Mouse (Mus musculus): ENCODE measurements around the gene Mycl. TPM values are rescaled to one million over a fixed set of nuclear protein-coding genes. Genes with fewer than 3 reads are reported as not detected.
A peak's percentile ranks its signal among the peaks of the same experiment; 100 is the strongest.

The Mycl gene
- polyA plus RNA-seq, 1 experiment from 2014 or later: 7.1 TPM

- Histone ChIP-seq H3K36me3 (ENCODE audit: insufficient read depth, low read length) (0 out of 2 replicates have a peak, but pooled peaks cover 3% of the 10 kb centered on the region), H3K4me1 (replicated peaks; ENCODE audit: insufficient read depth, low read length) (peaks cover 12% of the 10 kb centered on the region; the same call in 1 of the 2 replicates), H3K27ac (no peak overlapping the region), H3K4me2 (ENCODE audit: low read length) (no peak overlapping the region), H3K9me3 (replicated peaks; ENCODE audit: low read length) (no peaks in the 10 kb centered on the region), H3K9ac (ENCODE audit: low read depth, low read length) (no peak overlapping the region), H3K27me3 (ENCODE audit: insufficient read depth, low read length) (no peaks in the 10 kb centered on the region), H3K4me3 (replicated peaks; ENCODE audit: low read depth, low read length) (no peak overlapping the region)
- no peak for ATAC-seq (replicated peaks; ENCODE audit: low FRiP score, low read depth)
- 95% methylated on average over 3 of the region's 3 CpGs for WGBS
- DNase-seq (ENCODE audit: low spot score): no peak
- TF ChIP-seq CTCF (IDR thresholded peaks at IDR 0.05; ENCODE audit: low read depth): no peak
Observed at GRCm38 (mm10) chr4:123021591-123021990, 26.1 kb downstream of the Mycl start.

GRCm38 (mm10) chr4:123022896-123023295 lies 27.4 kb downstream of the Mycl start:
- Histone ChIP-seq H3K4me2 (ENCODE audit: low read length) (no peak overlapping the region), H3K27ac (no peak overlapping the region), H3K4me1 (replicated peaks; ENCODE audit: insufficient read depth, low read length) (0 out of 2 replicates have a peak, but pooled peaks cover 5% of the 10 kb centered on the region), H3K4me3 (replicated peaks; ENCODE audit: low read depth, low read length) (no peak overlapping the region), H3K9ac (ENCODE audit: low read depth, low read length) (no peak overlapping the region), H3K36me3 (ENCODE audit: insufficient read depth, low read length) (0 out of 2 replicates have a peak, but pooled peaks cover 3% of the 10 kb centered on the region), H3K9me3 (replicated peaks; ENCODE audit: low read length) (no peaks in the 10 kb centered on the region), H3K27me3 (ENCODE audit: insufficient read depth, low read length) (no peaks in the 10 kb centered on the region)
- WGBS: 91% methylated on average over 1 of the region's 1 CpGs
- no peak for DNase-seq (ENCODE audit: low spot score)
- 0 out of 2 replicates have a peak, but pooled peaks have one; percentile 7 for TF ChIP-seq CTCF (IDR thresholded peaks at IDR 0.05; ENCODE audit: low read depth)
- ATAC-seq (replicated peaks; ENCODE audit: low FRiP score, low read depth): no peak

- no peaks in the 10 kb centered on the region for H3K27me3 ChIP-seq (ENCODE audit: insufficient read depth, low read length)
- H3K36me3 ChIP-seq (ENCODE audit: insufficient read depth, low read length): 0 out of 2 replicates have a peak, but pooled peaks cover 3% of the 10 kb centered on the region
- no peak overlapping the region for H3K9ac ChIP-seq (ENCODE audit: low read depth, low read length)
- H3K4me2 ChIP-seq (ENCODE audit: low read length): no peak overlapping the region
- H3K9me3 ChIP-seq (replicated peaks; ENCODE audit: low read length): no peaks in the 10 kb centered on the region
- H3K4me1 ChIP-seq (replicated peaks; ENCODE audit: insufficient read depth, low read length): no peaks in the 10 kb centered on the region
- 70% methylated on average over 2 of the region's 2 CpGs for WGBS
- DNase-seq (ENCODE audit: low spot score) (no peak), ATAC-seq (replicated peaks; ENCODE audit: low FRiP score, low read depth) (no peak)
- H3K27ac ChIP-seq: no peak overlapping the region
- H3K4me3 ChIP-seq (replicated peaks; ENCODE audit: low read depth, low read length): no peak overlapping the region
- no peak for TF ChIP-seq CTCF (IDR thresholded peaks at IDR 0.05; ENCODE audit: low read depth)
Observed at GRCm38 (mm10) chr4:123025418-123025817, 30.0 kb downstream of the Mycl start.

GRCm38 (mm10) chr4:123026161-123026560 lies 30.7 kb downstream of the Mycl start:
- Histone ChIP-seq H3K4me1 (replicated peaks; ENCODE audit: insufficient read depth, low read length) (no peaks in the 10 kb centered on the region), H3K27ac (no peak overlapping the region), H3K9ac (ENCODE audit: low read depth, low read length) (no peak overlapping the region), H3K27me3 (ENCODE audit: insufficient read depth, low read length) (no peaks in the 10 kb centered on the region), H3K36me3 (ENCODE audit: insufficient read depth, low read length) (peaks cover 3% of the 10 kb centered on the region; the same call in 1 of the 2 replicates), H3K4me2 (ENCODE audit: low read length) (no peak overlapping the region), H3K9me3 (replicated peaks; ENCODE audit: low read length) (no peaks in the 10 kb centered on the region), H3K4me3 (replicated peaks; ENCODE audit: low read depth, low read length) (no peak overlapping the region)
- TF ChIP-seq CTCF (IDR thresholded peaks at IDR 0.05; ENCODE audit: low read depth): no peak
- DNase-seq (ENCODE audit: low spot score) (no peak), ATAC-seq (replicated peaks; ENCODE audit: low FRiP score, low read depth) (no peak)
- WGBS: 96% methylated on average over 13 of the region's 13 CpGs

- DNase-seq (ENCODE audit: low spot score): no peak
- no peak overlapping the region for H3K9ac ChIP-seq (ENCODE audit: low read depth, low read length)
Observed at GRCm38 (mm10) chr4:123026597-123026996, 31.1 kb downstream of the Mycl start.

GRCm38 (mm10) chr4:123034841-123035240 lies 39.4 kb downstream of the Mycl start:
- no peak overlapping the region for H3K9ac ChIP-seq (ENCODE audit: low read depth, low read length)

More at GRCm38 (mm10) chr4:123026597-123026996, 31.1 kb downstream of the Mycl start:
- no peaks in the 10 kb centered on the region for H3K27me3 ChIP-seq (ENCODE audit: insufficient read depth, low read length)
- no peak overlapping the region for H3K4me2 ChIP-seq (ENCODE audit: low read length)
- ATAC-seq (replicated peaks; ENCODE audit: low FRiP score, low read depth): no peak
- no peak overlapping the region for H3K4me3 ChIP-seq (replicated peaks; ENCODE audit: low read depth, low read length)
- H3K9me3 ChIP-seq (replicated peaks; ENCODE audit: low read length): no peaks in the 10 kb centered on the region
- 80% methylated on average over 4 of the region's 4 CpGs for WGBS
- peaks cover 3% of the 10 kb centered on the region; the same call in 1 of the 2 replicates for H3K36me3 ChIP-seq (ENCODE audit: insufficient read depth, low read length)
- TF ChIP-seq CTCF (IDR thresholded peaks at IDR 0.05; ENCODE audit: low read depth): no peak
- no peak overlapping the region for H3K27ac ChIP-seq
- H3K4me1 ChIP-seq (replicated peaks; ENCODE audit: insufficient read depth, low read length): no peaks in the 10 kb centered on the region

GRCm38 (mm10) chr4:123035636-123036035 lies 40.2 kb downstream of the Mycl start:
- Histone ChIP-seq H3K4me1 (replicated peaks; ENCODE audit: insufficient read depth, low read length) (no peaks in the 10 kb centered on the region), H3K27me3 (ENCODE audit: insufficient read depth, low read length) (no peaks in the 10 kb centered on the region), H3K9me3 (replicated peaks; ENCODE audit: low read length) (no peaks in the 10 kb centered on the region), H3K4me3 (replicated peaks; ENCODE audit: low read depth, low read length) (no peak overlapping the region), H3K27ac (no peak overlapping the region), H3K9ac (ENCODE audit: low read depth, low read length) (no peak overlapping the region), H3K36me3 (ENCODE audit: insufficient read depth, low read length) (peaks cover 19% of the 10 kb centered on the region), H3K4me2 (ENCODE audit: low read length) (no peak overlapping the region)
- ATAC-seq (replicated peaks; ENCODE audit: low FRiP score, low read depth) (no peak), DNase-seq (ENCODE audit: low spot score) (no peak)
- no peak for TF ChIP-seq CTCF (IDR thresholded peaks at IDR 0.05; ENCODE audit: low read depth)
- WGBS: 96% methylated on average over 2 of the region's 2 CpGs

More at GRCm38 (mm10) chr4:123034841-123035240, 39.4 kb downstream of the Mycl start:
- WGBS: 90% methylated on average over 2 of the region's 2 CpGs
- Histone ChIP-seq H3K4me2 (ENCODE audit: low read length) (no peak overlapping the region), H3K36me3 (ENCODE audit: insufficient read depth, low read length) (peaks cover 13% of the 10 kb centered on the region), H3K4me1 (replicated peaks; ENCODE audit: insufficient read depth, low read length) (no peaks in the 10 kb centered on the region), H3K27ac (no peak overlapping the region), H3K9me3 (replicated peaks; ENCODE audit: low read length) (no peaks in the 10 kb centered on the region), H3K4me3 (replicated peaks; ENCODE audit: low read depth, low read length) (no peak overlapping the region), H3K27me3 (ENCODE audit: insufficient read depth, low read length) (no peaks in the 10 kb centered on the region)
- no peak for ATAC-seq (replicated peaks; ENCODE audit: low FRiP score, low read depth)
- TF ChIP-seq CTCF (IDR thresholded peaks at IDR 0.05; ENCODE audit: low read depth): no peak
- DNase-seq (ENCODE audit: low spot score): no peak
